Mouse (Mus musculus) spleen, adult 2 months (tissue): ENCODE measurements around the gene Nnmt. TPM values are rescaled to one million over a fixed set of nuclear protein-coding genes. Genes with fewer than 3 reads are reported as not detected.

Experiments used
- DNase-seq, 2 experiments: peaks; one replicate each; pipeline versions ENCODE4 v3.0.0 to v3.0.0-alpha.2; 2012 to 2021; ENCODE audit warnings: low spot score in 2 of 2, low read depth in 1 of 2
- H3K27ac ChIP-seq: fragments of 200-500 bp; 2 replicates; pipeline ENCODE4 v1.5.1; 2012; ENCODE audit warnings: low read length, inconsistent platforms; ENCODE audit not compliant: insufficient read depth
- H3K27me3 ChIP-seq: fragments of 200-500 bp; 2 replicates; pipeline ENCODE4 v1.6.1; 2012; ENCODE audit warnings: mild to moderate bottlenecking, moderate library complexity, low read length, inconsistent platforms; ENCODE audit not compliant: control insufficient read depth, insufficient read depth
- H3K36me3 ChIP-seq: fragments of 200-500 bp; 2 replicates; pipeline ENCODE4 v1.6.1; 2012; ENCODE audit warnings: mild to moderate bottlenecking, low read length, inconsistent platforms; ENCODE audit not compliant: control insufficient read depth, insufficient read depth
- H3K4me1 ChIP-seq: fragments of 200-500 bp; 2 replicates; pipeline ENCODE4 v1.6.1; 2011; ENCODE audit warnings: inconsistent platforms; ENCODE audit not compliant: control insufficient read depth, insufficient read depth, insufficient read length
- H3K4me3 ChIP-seq: fragments of 200-500 bp; 2 replicates; pipeline ENCODE4 v1.5.1; 2011; ENCODE audit warnings: mild to moderate bottlenecking, inconsistent platforms; ENCODE audit not compliant: insufficient read depth, insufficient read length; ENCODE audit errors: extremely low read depth
- CTCF ChIP-seq: fragments of 200-500 bp; IDR thresholded peaks from 2 replicates; pipeline ENCODE4 v1.5.1; 2011; ENCODE audit warnings: mild to moderate bottlenecking, inconsistent platforms; ENCODE audit not compliant: insufficient read depth, insufficient read length, insufficient replicate concordance; ENCODE audit errors: extremely low read depth
- POLR2A ChIP-seq: fragments of 200-500 bp; IDR thresholded peaks from 2 replicates; pipeline ENCODE4 v1.6.1; 2011; ENCODE audit warnings: low read depth, low read length, inconsistent platforms
- WGBS: fragments of 180-500 bp; shearing (Covaris S2); methylation state at CpG from one replicate; pipeline ENCODE4 v1.1.7; 2018; 5-methylcytosine and 5-hydroxymethylcytosine counted together
- polyA plus RNA-seq: library from polyadenylated mRNA; depleted of rRNA; stranded (reverse); fragments of >200 nt; gene quantifications from 2 replicates; pipeline ENCODE4 v1.2.3, GENCODE M21; 2012

Gene Nnmt
- polyA plus RNA-seq, 1 experiment = 0.60 TPM

- H3K4me3 ChIP-seq = no peak overlapping the region
- H3K27ac ChIP-seq = no peak overlapping the region
- WGBS = 18% methylated on average over 22 of the region's 22 CpGs
- TF ChIP-seq POLR2A (no peak), CTCF (no peak)
- H3K27me3 ChIP-seq = peaks cover 6% of the 10 kb centered on the region; the same call in 1 of the 2 replicates
- 0 out of 2 replicates have a peak, but pooled peaks cover 2% of the 10 kb centered on the region for H3K4me1 ChIP-seq
- H3K36me3 ChIP-seq = no peaks in the 10 kb centered on the region
- no peak for DNase-seq
Observed at GRCm38 (mm10) chr9:48649098-48649766, 44.3 kb upstream of the Nnmt start.

DNA sequence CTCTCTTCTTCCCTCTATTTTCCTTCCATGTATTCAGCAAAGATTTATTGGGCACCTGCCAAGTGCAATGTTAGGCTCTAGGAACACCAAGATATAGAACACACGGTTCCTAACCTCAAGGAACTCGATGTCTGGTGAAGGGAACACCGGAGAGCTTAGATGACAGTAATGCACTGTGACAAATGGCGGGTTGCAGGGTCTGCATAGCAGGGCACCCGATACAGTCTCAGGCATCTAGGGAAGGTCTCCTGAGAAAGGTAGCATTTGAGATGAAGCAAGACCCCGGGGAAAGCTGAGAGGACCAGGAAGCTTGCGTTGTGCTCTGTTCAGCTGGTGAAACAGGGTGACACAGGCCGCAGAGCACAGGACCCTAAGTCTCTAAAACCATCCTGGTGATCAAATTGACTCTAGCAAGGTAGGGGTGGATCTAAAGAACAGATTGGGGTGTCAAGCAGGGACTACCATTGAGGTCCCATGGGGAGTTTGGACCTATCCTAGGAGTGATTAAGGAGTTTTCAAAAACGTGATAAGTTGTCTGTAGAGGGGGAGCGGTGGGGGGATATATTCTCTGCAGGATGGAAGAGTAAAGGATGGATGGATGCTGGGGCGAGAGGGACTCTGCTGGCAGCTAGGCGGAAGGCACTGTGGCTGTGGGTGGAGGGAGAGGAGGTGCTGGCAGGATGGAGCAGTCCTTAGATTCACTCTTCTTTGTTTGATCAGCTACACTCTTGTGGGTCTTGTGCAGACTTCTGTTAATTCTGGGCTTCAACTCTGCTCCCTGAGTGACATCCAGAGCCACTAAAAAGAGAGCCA, 43.5 kb upstream of the Nnmt start:
- WGBS = 73% methylated on average over 12 of the region's 12 CpGs
- Histone ChIP-seq H3K27ac (no peak overlapping the region), H3K4me3 (no peak overlapping the region), H3K36me3 (no peaks in the 10 kb centered on the region), H3K4me1 (0 out of 2 replicates have a peak, but pooled peaks cover 2% of the 10 kb centered on the region), H3K27me3 (peaks cover 6% of the 10 kb centered on the region; the same call in 1 of the 2 replicates)
- TF ChIP-seq POLR2A (no peak), CTCF (no peak)
- no peak for DNase-seq

DNA sequence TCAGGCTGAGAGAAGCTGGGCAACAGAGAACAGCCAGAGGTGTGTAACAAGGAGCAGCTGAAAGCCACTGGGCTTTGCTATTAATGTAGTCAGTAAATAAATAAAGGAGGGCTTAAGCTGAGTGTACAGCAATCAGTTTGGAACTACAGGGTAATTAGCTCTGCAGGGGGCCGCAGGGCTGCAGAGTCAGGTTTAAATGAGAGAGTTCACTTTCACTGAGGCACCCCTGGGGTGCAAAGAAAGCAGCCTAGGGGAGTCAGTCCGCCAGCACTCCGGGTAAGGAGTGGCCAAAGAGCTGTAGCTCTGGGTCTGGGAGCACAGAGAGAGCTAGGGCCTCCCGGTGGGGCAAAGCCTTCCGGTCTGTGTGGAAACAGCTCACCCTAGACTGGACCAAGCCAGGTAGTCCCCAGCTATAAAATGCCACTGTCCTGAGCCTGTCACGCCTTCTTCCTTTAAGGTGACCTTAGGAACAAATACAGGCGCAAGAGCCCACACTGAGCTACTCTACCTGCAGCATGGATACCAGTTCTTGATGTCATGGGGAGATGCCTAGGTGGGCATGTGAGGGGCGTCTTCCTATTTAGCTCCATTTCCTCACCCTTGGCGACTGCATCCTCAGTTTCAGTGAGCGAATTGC, 42.8 kb upstream of the Nnmt start:
- no peak overlapping the region for H3K27ac ChIP-seq
- TF ChIP-seq CTCF (no peak), POLR2A (no peak)
- 0 out of 2 replicates have a peak, but pooled peaks cover 2% of the 10 kb centered on the region for H3K4me1 ChIP-seq
- H3K4me3 ChIP-seq = no peak overlapping the region
- H3K36me3 ChIP-seq = no peaks in the 10 kb centered on the region
- peaks cover 6% of the 10 kb centered on the region; the same call in 1 of the 2 replicates for H3K27me3 ChIP-seq
- WGBS = 76% methylated on average over 10 of the region's 10 CpGs
- no peak for DNase-seq

DNA sequence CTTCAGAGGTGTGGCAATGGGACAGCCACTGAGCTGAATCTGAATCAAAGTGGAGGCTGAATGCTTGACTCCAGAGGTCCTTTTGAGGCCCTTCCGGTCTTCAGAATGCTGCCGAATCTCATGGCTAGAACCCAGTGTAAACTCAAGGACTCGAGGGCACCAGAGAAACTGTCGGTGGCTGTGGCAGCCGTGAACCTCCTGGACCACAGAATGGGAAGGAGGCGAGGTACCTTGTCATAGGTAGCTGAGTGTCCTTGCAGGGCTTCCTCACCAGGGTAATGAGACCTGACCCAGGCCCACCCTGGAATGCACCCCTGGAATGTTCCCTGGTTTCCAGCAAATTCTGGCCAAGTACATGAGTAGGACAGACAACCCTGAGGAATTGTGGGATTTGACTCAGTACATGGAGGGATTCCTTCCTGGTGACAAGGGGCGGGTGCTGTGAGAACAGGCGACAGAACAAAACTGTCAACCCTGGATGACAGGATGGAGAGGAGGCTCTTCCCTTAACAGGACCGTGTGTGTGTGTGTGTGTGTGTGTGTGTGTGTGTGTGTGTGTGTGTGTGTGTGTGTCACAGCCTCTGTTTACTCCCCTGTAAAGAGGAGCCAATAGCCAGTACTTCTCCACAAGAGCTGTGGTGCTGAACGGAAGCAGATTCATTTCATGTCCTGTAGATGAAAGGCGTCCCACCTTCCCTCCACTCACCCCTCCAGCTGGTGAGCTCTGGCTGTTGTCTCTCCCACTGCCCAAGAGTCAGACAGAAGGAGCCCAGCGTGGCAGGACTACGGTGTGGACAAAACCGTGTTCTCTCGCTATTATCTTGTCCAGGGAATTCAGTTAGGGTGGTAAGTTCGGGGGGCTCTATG, 42.1 kb upstream of the Nnmt start:
- 84% methylated on average over 16 of the region's 16 CpGs for WGBS
- Histone ChIP-seq H3K27me3 (peaks cover 6% of the 10 kb centered on the region; the same call in 1 of the 2 replicates), H3K27ac (no peak overlapping the region), H3K4me3 (no peak overlapping the region), H3K4me1 (0 out of 2 replicates have a peak, but pooled peaks cover 2% of the 10 kb centered on the region), H3K36me3 (no peaks in the 10 kb centered on the region)
- DNase-seq = no peak
- TF ChIP-seq CTCF (no peak), POLR2A (no peak)

DNA sequence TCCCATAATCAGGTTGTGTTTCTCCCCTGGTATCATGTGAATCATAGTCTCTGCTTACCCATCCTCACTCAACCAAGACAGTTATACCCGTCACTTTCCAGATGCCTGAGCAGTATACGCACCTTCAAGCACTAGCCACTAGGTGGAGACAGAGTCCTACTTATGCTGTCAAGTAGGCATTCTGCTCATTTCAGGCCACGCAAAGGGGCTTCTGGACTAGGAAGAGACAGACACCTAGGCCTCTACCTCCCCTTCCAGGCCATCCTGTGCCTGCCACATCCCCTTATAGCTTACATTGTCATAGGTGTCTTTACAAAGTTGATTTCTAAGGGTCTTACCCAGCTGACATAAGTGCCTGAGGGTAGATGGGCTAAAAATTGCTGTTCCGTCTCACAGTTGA, 41.3 kb upstream of the Nnmt start:
- TF ChIP-seq CTCF (peak; percentile 75; the same call in 1 of the 2 replicates), POLR2A (no peak)
- peak; percentile 26 to 28 for DNase-seq
- H3K27ac ChIP-seq = no peak overlapping the region
- no peaks in the 10 kb centered on the region for H3K36me3 ChIP-seq
- 0 out of 2 replicates have a peak, but pooled peaks cover 2% of the 10 kb centered on the region for H3K4me1 ChIP-seq
- 25% methylated on average over 4 of the region's 4 CpGs for WGBS
- no peak overlapping the region for H3K4me3 ChIP-seq
- H3K27me3 ChIP-seq = peaks cover 6% of the 10 kb centered on the region; the same call in 1 of the 2 replicates

GRCm38 (mm10) chr9:48645648-48646126, 40.7 kb upstream of the Nnmt start:
- 51% methylated on average over 4 of the region's 4 CpGs for WGBS
- TF ChIP-seq CTCF (no peak), POLR2A (no peak)
- peaks cover 6% of the 10 kb centered on the region; the same call in 1 of the 2 replicates for H3K27me3 ChIP-seq
- DNase-seq = no peak
- 0 out of 2 replicates have a peak, but pooled peaks cover 2% of the 10 kb centered on the region for H3K4me1 ChIP-seq
- H3K27ac ChIP-seq = no peak overlapping the region
- no peak overlapping the region for H3K4me3 ChIP-seq
- no peaks in the 10 kb centered on the region for H3K36me3 ChIP-seq
